Mouse (Mus musculus) lung, postnatal 0 days (tissue): Measurements from ENCODE around the gene Vmn1r32.

Experiments used
- CTCF ChIP-seq: IDR thresholded peaks from 2 replicates; pipeline ENCODE4 v1.5.1; 2016; ENCODE audit warnings: antibody characterized with exemption, mild to moderate bottlenecking
- EP300 ChIP-seq: IDR thresholded peaks from 2 replicates; pipeline ENCODE4 v1.6.1; 2016; ENCODE audit warnings: antibody characterized with exemption, mild to moderate bottlenecking, control low read depth

DNA sequence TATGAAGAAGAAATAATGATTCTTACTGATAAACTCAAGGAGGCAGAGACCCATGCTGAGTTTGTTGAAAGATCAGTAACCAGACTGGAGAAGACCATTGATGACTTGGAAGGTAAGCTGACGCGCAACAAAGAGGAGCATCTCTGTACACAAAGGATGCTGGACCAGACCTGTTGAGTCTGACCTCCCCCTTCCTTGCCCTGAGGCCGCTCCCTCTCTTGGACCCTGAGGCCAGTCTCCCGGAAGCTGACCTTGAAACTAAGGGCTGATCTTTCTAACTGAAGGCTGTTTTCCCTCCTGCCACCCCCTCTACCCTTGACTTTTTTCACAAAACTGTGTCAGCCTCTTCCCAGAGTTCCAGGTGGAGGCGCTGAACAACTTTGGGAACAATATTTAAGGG, 43.5 kb downstream of the Vmn1r32 start:
- no peak for TF ChIP-seq CTCF
- TF ChIP-seq EP300, result no peak
